Mouse (Mus musculus) megakaryocyte, embryonic 14.5 days (primary cell): ENCODE measurements around the gene Ctcfl.

Source experiments
- FLI1 ChIP-seq: IDR thresholded peaks from 2 replicates; pipeline ENCODE4 v1.6.1; 2012; ENCODE audit warnings: low read length, inconsistent platforms, mixed read lengths
- GATA1 ChIP-seq: IDR thresholded peaks from 3 replicates; pipeline ENCODE4 v1.6.1; 2012; ENCODE audit warnings: mixed read lengths, low read length, inconsistent platforms, borderline replicate concordance

DNA sequence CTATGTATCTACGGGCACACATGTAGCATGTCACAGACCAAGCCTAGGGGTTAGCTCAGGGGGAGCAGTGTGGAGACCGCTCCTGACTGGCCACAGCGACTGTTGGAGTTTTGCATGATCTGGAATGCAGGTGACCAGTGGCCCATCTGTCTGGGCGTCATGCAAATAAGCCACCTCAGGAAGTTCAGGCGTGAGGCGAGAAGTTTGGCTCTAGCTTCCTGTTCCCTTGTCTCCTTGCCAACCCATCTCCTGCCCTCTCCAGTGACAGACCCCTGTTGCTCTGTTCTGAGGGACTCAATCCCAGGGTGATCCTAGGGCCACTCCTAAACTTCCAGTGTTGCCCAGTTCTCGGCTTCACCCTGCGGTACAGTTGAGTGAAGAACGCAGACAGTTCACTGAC lies 58.9 kb downstream of the Ctcfl start:
- TF ChIP-seq GATA1 (no peak), FLI1 (no peak)
